Comparison of ENCODE assay signal across 8 mouse cellular contexts in genomic region chr2:26140292-26140819, GRCm38 (mm10). TPM values are rescaled to one million over a fixed set of nuclear protein-coding genes. Genes with fewer than 3 reads are reported as not detected.
DNase-seq lines count a peak whose midpoint lies in the region; ATAC-seq and TF ChIP-seq lines count a peak whose summit lies in the region.

No protein-coding gene starts in this region.

- TF ChIP-seq RAD21 in CH12.LX (IDR thresholded peaks at IDR 0.05; ENCODE audit: low read depth, low read length), result no peak

- dilution Hi-C loops in CH12.LX (cut with MboI; ENCODE audit: extremely low pct_ligation_motif_present, extremely low pct_unique_long_range_greater_than_20kb, low sequenced_read_pairs), result no loop called here

- H3K79me2 ChIP-seq in CH12.LX (replicated peaks; ENCODE audit: control insufficient read depth, extremely low read depth, insufficient read depth, poor library complexity, severe bottlenecking), result no peaks in the 10 kb centered on the region

- peak overlapping the region; percentile 88 for H3K27ac ChIP-seq in CH12.LX (ENCODE audit: insufficient read depth, low read depth)
- peak overlapping the region; percentile 94 for H3K27ac ChIP-seq in forebrain, embryonic 11.5 days (ENCODE audit: low read depth, low read length)
- H3K27ac ChIP-seq in heart, embryonic 16.5 days (ENCODE audit: low read length), result peak overlapping the region; percentile 94
- H3K27ac ChIP-seq in liver, embryonic 15.5 days (replicated peaks), result peak overlapping the region; percentile 86
- peak overlapping the region; percentile 95 for H3K27ac ChIP-seq in neural tube, embryonic 12.5 days

- no peak for TF ChIP-seq CTCF in CH12.LX (conservative IDR thresholded peaks at IDR 0.05 in 1 of 2, IDR thresholded peaks at IDR 0.05 in 1 of 2; ENCODE audit: low read depth in 2 of 2, low read length in 2 of 2)

- peaks cover 10 to 30% of the 10 kb centered on the region in 2 experiments for H3K4me1 ChIP-seq in CH12.LX (ENCODE audit: control insufficient read depth in 1 of 2, insufficient read depth in 2 of 2)
- peaks cover 13% of the 10 kb centered on the region for H3K4me1 ChIP-seq in forebrain, embryonic 11.5 days (replicated peaks; ENCODE audit: control insufficient read depth, insufficient read depth, low read length)
- H3K4me1 ChIP-seq in heart, embryonic 16.5 days (ENCODE audit: control insufficient read depth, insufficient read depth, low read length), result peaks cover 18% of the 10 kb centered on the region
- peaks cover 50% of the 10 kb centered on the region for H3K4me1 ChIP-seq in liver, embryonic 15.5 days (replicated peaks)
- H3K4me1 ChIP-seq in neural tube, embryonic 12.5 days, result peaks cover 20% of the 10 kb centered on the region

- H3K9ac ChIP-seq in CH12.LX (ENCODE audit: insufficient read depth, low read depth), result peak overlapping the region; percentile 76
- peak overlapping the region; percentile 90 for H3K9ac ChIP-seq in forebrain, embryonic 11.5 days (ENCODE audit: low read length)
- peak overlapping the region; percentile 94 for H3K9ac ChIP-seq in heart, embryonic 16.5 days (ENCODE audit: low read length)
- H3K9ac ChIP-seq in liver, embryonic 15.5 days, result peak overlapping the region; percentile 92
- peak overlapping the region; percentile 89 for H3K9ac ChIP-seq in neural tube, embryonic 12.5 days

- H3K9me3 ChIP-seq in CH12.LX (replicated peaks; ENCODE audit: low read length), result peaks cover 2% of the 10 kb centered on the region
- H3K9me3 ChIP-seq in forebrain, embryonic 11.5 days (ENCODE audit: control insufficient read depth, low read length), result no peaks in the 10 kb centered on the region; the same call in 1 of the 2 replicates
- H3K9me3 ChIP-seq in heart, embryonic 16.5 days (replicated peaks; ENCODE audit: control insufficient read depth, low read length), result no peaks in the 10 kb centered on the region
- H3K9me3 ChIP-seq in liver, embryonic 15.5 days (replicated peaks), result no peaks in the 10 kb centered on the region
- H3K9me3 ChIP-seq in neural tube, embryonic 12.5 days, result no peaks in the 10 kb centered on the region

- peak overlapping the region; percentile 73 for H3K4me2 ChIP-seq in CH12.LX (ENCODE audit: insufficient read depth, low read depth, poor library complexity, severe bottlenecking)
- H3K4me2 ChIP-seq in forebrain, embryonic 11.5 days (ENCODE audit: low read depth, low read length, severe bottlenecking), result peak overlapping the region; percentile 86
- peak overlapping the region; percentile 89 for H3K4me2 ChIP-seq in heart, embryonic 16.5 days (ENCODE audit: low read depth, low read length)
- peak overlapping the region; percentile 88 for H3K4me2 ChIP-seq in liver, embryonic 15.5 days
- peak overlapping the region; percentile 88 for H3K4me2 ChIP-seq in neural tube, embryonic 12.5 days (replicated peaks)

- WGBS in forebrain, embryonic 11.5 days, result 1% methylated on average over 60 of the region's 60 CpGs
- WGBS in heart, embryonic 16.5 days, result under 1% methylated on average over 54 of the region's 60 CpGs
- WGBS in liver, embryonic 15.5 days (ENCODE audit: insufficient replicate concordance), result under 1% methylated on average over 60 of the region's 60 CpGs
- WGBS in neural tube, embryonic 12.5 days, result under 1% methylated on average over 59 of the region's 60 CpGs

- H3K36me3 ChIP-seq in CH12.LX (replicated peaks in 1 of 2; ENCODE audit: control insufficient read depth in 1 of 2, insufficient read depth in 1 of 2, low read length in 1 of 2), result peaks cover 10 to 39% of the 10 kb centered on the region in 2 experiments
- no peaks in the 10 kb centered on the region for H3K36me3 ChIP-seq in forebrain, embryonic 11.5 days (ENCODE audit: control insufficient read depth, insufficient read depth, low read length)
- peaks cover 3% of the 10 kb centered on the region for H3K36me3 ChIP-seq in heart, embryonic 16.5 days (ENCODE audit: control insufficient read depth, insufficient read depth)
- peaks cover 20% of the 10 kb centered on the region for H3K36me3 ChIP-seq in liver, embryonic 15.5 days (replicated peaks)
- H3K36me3 ChIP-seq in neural tube, embryonic 12.5 days, result peaks cover 15% of the 10 kb centered on the region

- ATAC-seq in forebrain, embryonic 11.5 days (replicated peaks; ENCODE audit: low FRiP score), result peak; percentile 87
- ATAC-seq in heart, embryonic 16.5 days (replicated peaks; ENCODE audit: extremely low read depth, insufficient read depth, low FRiP score), result peak; percentile 85
- ATAC-seq in liver, embryonic 15.5 days (ENCODE audit: insufficient read depth), result peak; percentile 82
- peak; percentile 88 for ATAC-seq in neural tube, embryonic 12.5 days (ENCODE audit: low FRiP score, low read depth)

- no peaks in the 10 kb centered on the region for H3K27me3 ChIP-seq in CH12.LX (replicated peaks)
- no peaks in the 10 kb centered on the region for H3K27me3 ChIP-seq in forebrain, embryonic 11.5 days (ENCODE audit: control insufficient read depth, insufficient read depth, low read length)
- no peaks in the 10 kb centered on the region for H3K27me3 ChIP-seq in heart, embryonic 16.5 days (ENCODE audit: control insufficient read depth, insufficient read depth, low read length)
- H3K27me3 ChIP-seq in liver, embryonic 15.5 days, result no peaks in the 10 kb centered on the region
- no peaks in the 10 kb centered on the region for H3K27me3 ChIP-seq in neural tube, embryonic 12.5 days (replicated peaks)

- H3K4me3 ChIP-seq in CH12.LX (replicated peaks in 1 of 3; ENCODE audit: low read depth in 2 of 3, low read length in 2 of 3, poor library complexity in 1 of 3), result peak overlapping the region; percentile 86 to 95 (median 88)
- peak overlapping the region; percentile 74 for H3K4me3 ChIP-seq in forebrain, embryonic 11.5 days (ENCODE audit: low read depth, low read length)
- H3K4me3 ChIP-seq in heart, embryonic 16.5 days (ENCODE audit: low read length), result peak overlapping the region; percentile 88
- H3K4me3 ChIP-seq in liver, embryonic 15.5 days (replicated peaks), result peak overlapping the region; percentile 92
- peak overlapping the region; percentile 84 for H3K4me3 ChIP-seq in neural tube, embryonic 12.5 days

- in situ Hi-C loops in CH12.LX (cut with MboI; ENCODE audit: low pct_ligation_motif_present, low pct_unique_long_range_greater_than_20kb, low sequenced_read_pairs), result loop anchor here (10.0 kb wide), 2 partner anchors 86 to 116 kb away; partner anchors contain the start of gene Ubac1

- no peak for TF ChIP-seq EP300 in CH12.LX (IDR thresholded peaks at IDR 0.05; ENCODE audit: low read length)

- DNase-seq in CH12.LX (ENCODE audit: extremely low read depth), result peak; percentile 99
- DNase-seq in c-Kit-positive CD71-positive TER-119-negative erythroid progenitor cells, embryonic 14.5 days (ENCODE audit: low read depth), result peak; percentile 100
- peak; percentile 100 for DNase-seq in forebrain, embryonic 11.5 days (ENCODE audit: low spot score)
- peak; percentile 100 for DNase-seq in kidney, postnatal 36 days
- DNase-seq in telencephalon, adult 2 months (ENCODE audit: low read depth, low spot score), result peak; percentile 97

- peak; percentile 73 for TF ChIP-seq POLR2A in CH12.LX (IDR thresholded peaks at IDR 0.05; ENCODE audit: low read depth, low read length)

TF ChIP-seq in CH12.LX, 34 proteins besides CTCF, POLR2A, EP300 and RAD21:
- TF ChIP-seq ELF1 (IDR thresholded peaks at IDR 0.05; ENCODE audit: low read depth, low read length) (peak; percentile 68), MEF2A (IDR thresholded peaks at IDR 0.05; ENCODE audit: borderline replicate concordance, low read depth, low read length) (peak; percentile 57; the same call in 1 of the 2 replicates), NRF1 (IDR thresholded peaks at IDR 0.05; ENCODE audit: low read depth, low read length) (peak; percentile 99), BHLHE40 (IDR thresholded peaks at IDR 0.05; ENCODE audit: low read depth, low read length) (peak; percentile 49; the same call in 1 of the 2 replicates), CHD2 (IDR thresholded peaks at IDR 0.05; ENCODE audit: low read length) (no peak), ETS1 (conservative IDR thresholded peaks at IDR 0.05; ENCODE audit: low read depth, low read length) (no peak; the same call in 1 of the 2 replicates), MAZ (IDR thresholded peaks at IDR 0.05; ENCODE audit: low read depth, low read length) (0 out of 2 replicates have a peak, but pooled peaks have one; percentile 33), GABPA (IDR thresholded peaks at IDR 0.05; ENCODE audit: insufficient replicate concordance, low read depth, low read length) (no peak), ZMIZ1 (IDR thresholded peaks at IDR 0.05; ENCODE audit: low read depth, low read length) (no peak), RCOR1 (conservative IDR thresholded peaks at IDR 0.05; ENCODE audit: low read depth, low read length) (no peak), IRF4 (IDR thresholded peaks at IDR 0.05; ENCODE audit: low read depth, low read length) (peak; percentile 13; the same call in 1 of the 2 replicates), MYC (IDR thresholded peaks at IDR 0.05; ENCODE audit: low read depth, low read length) (no peak), TBP (conservative IDR thresholded peaks at IDR 0.05; ENCODE audit: low read depth, low read length) (0 out of 2 replicates have a peak, but pooled peaks have one; percentile 24), MAX (IDR thresholded peaks at IDR 0.05; ENCODE audit: low read length) (peak; percentile 73; the same call in 1 of the 2 replicates), NELFE (IDR thresholded peaks at IDR 0.05; ENCODE audit: low read depth, low read length) (peak; percentile 50; the same call in 1 of the 2 replicates), USF1 (IDR thresholded peaks at IDR 0.05; ENCODE audit: low read depth, low read length) (no peak), JUND (conservative IDR thresholded peaks at IDR 0.05; ENCODE audit: low read depth, low read length) (no peak), UBTF (IDR thresholded peaks at IDR 0.05; ENCODE audit: low read depth, low read length) (0 out of 2 replicates have a peak, but pooled peaks have one; percentile 69), HCFC1 (IDR thresholded peaks at IDR 0.05; ENCODE audit: low read depth, low read length) (peak; percentile 77), SIN3A (IDR thresholded peaks at IDR 0.05; ENCODE audit: low read length) (no peak), SMC3 (IDR thresholded peaks at IDR 0.05; ENCODE audit: low read depth, low read length) (no peak), JUN (IDR thresholded peaks at IDR 0.05; ENCODE audit: insufficient read depth, low read depth, low read length) (0 out of 2 replicates have a peak, but pooled peaks have one; percentile 12)
TF ChIP-seq in CH12.LX: peak in this region for 12.

RNA-seq across cellular contexts. Expression of gene Nacc2, which starts 17.3 kb away (rescaled TPM):
- total RNA-seq in CH12.LX (2012; rRNA removed), result 1.6 and 2.3 TPM in 2 replicates
- 0.59 and 0.88 TPM in 2 replicates for total RNA-seq in CH12.LX (2014; rRNA removed)
- 1.1 TPM in 2 replicates for polyA plus RNA-seq in CH12.LX (2012; ENCODE audit: insufficient read length, low read depth)
- polyA plus RNA-seq in forebrain, embryonic 11.5 days (2014; fragmentation: Nextera tagmentation; extraction: Ambion mirVana), result 6.5 and 8.6 TPM in 2 replicates
- 6.9 and 8.0 TPM in 2 replicates for polyA plus RNA-seq in heart, embryonic 16.5 days (2015; fragmentation: Nextera tagmentation; extraction: Ambion mirVana)
- 3.4 and 4.3 TPM in 2 replicates for polyA plus RNA-seq in liver, embryonic 15.5 days (2015; fragmentation: Nextera tagmentation; extraction: Ambion mirVana)
- polyA plus RNA-seq in neural tube, embryonic 12.5 days (2016; fragmentation: Nextera tagmentation; extraction: Ambion mirVana), result 15.0 and 15.2 TPM in 2 replicates

Comparison
In these comparisons a context has a peak if more than half of its experiments do, and no peak if none do; other contexts are left out.
1. Peak in every context shown above with its lines: DNase-seq, ATAC-seq, H3K4me3 ChIP-seq and H3K27ac ChIP-seq.